Mouse (Mus musculus) CH12.LX (cell line): ENCODE measurements around the gene Btbd16.

Source experiments
- CHD2 ChIP-seq: IDR thresholded peaks from 2 replicates; pipeline ENCODE4 v1.6.1; 2011; ENCODE audit warnings: low read length, improper control_type of control experiment
- CTCF ChIP-seq, 2 experiments: IDR thresholded peaks in 1 of 2; conservative IDR thresholded peaks in 1 of 2; 2 replicates each; pipeline ENCODE4 v1.5.1; 2011 to 2012; ENCODE audit warnings: low read depth in 2 of 2, low read length in 2 of 2, improper control_type of control experiment in 1 of 2, inconsistent platforms in 1 of 2, mild to moderate bottlenecking in 1 of 2, moderate library complexity in 1 of 2
- EP300 ChIP-seq: IDR thresholded peaks from 2 replicates; pipeline ENCODE4 v1.6.1; 2011; ENCODE audit warnings: low read length, improper control_type of control experiment
- TBP ChIP-seq: conservative IDR thresholded peaks from 2 replicates; pipeline ENCODE4 v1.6.1; 2011; ENCODE audit warnings: low read depth, low read length, improper control_type of control experiment
- USF2 ChIP-seq: conservative IDR thresholded peaks from 2 replicates; pipeline ENCODE4 v1.6.1; 2011; ENCODE audit warnings: low read depth, low read length, improper control_type of control experiment

DNA sequence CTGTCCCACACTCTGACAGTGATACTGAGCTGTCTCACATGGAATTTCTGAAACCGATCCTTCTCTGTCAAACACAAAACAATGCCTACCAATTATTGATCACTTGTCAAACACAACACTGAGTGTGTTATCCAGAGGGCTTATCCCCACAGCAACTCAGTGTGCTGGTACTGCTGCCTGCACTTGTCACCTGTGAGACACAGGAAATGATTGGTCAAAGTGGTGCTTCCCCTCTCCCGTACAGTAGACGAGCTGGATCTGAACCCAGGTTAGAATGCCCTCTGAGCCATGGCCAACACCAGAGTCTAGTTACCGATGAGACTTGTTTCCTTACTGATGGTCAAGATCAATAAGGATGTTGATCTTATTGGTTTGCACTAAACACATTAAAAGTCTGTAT is 27.9 kb downstream of the Btbd16 start:
- no peak for TF ChIP-seq EP300
- TF ChIP-seq CHD2 = no peak
- TF ChIP-seq CTCF (conservative IDR thresholded peaks at IDR 0.05 in 1 of 2, IDR thresholded peaks at IDR 0.05 in 1 of 2; ENCODE audit: low read depth in 2 of 2, low read length in 2 of 2) = no peak
- TF ChIP-seq TBP = no peak
- TF ChIP-seq USF2 = no peak
